Mouse (Mus musculus) midbrain, embryonic 12.5 days (tissue): Measurements from ENCODE around the gene Mamdc4. TPM values are rescaled to one million over a fixed set of nuclear protein-coding genes. Genes with fewer than 3 reads are reported as not detected.

Experiments
- ATAC-seq: fragments of 200-750 bp; cut with Nextera tagmentation; 2 replicates; pipeline ENCODE4 v1.8.0; 2017; ENCODE audit warnings: low read depth, moderate TSS enrichment, moderate library complexity; ENCODE audit not compliant: low FRiP score
- H3K27ac ChIP-seq: fragments of 300-500 bp; sonication (generic); replicated peaks from 2 replicates; pipeline ENCODE4 v1.5.1; 2016; ENCODE audit warnings: mild to moderate bottlenecking
- H3K27me3 ChIP-seq: fragments of 300-500 bp; sonication (generic); 2 replicates; pipeline ENCODE4 v1.6.1; 2016; ENCODE audit warnings: mild to moderate bottlenecking
- H3K36me3 ChIP-seq: fragments of 300-500 bp; sonication (generic); 2 replicates; pipeline ENCODE4 v1.6.1; 2016
- H3K4me1 ChIP-seq: fragments of 300-500 bp; sonication (generic); 2 replicates; pipeline ENCODE4 v1.6.1; 2016
- H3K4me2 ChIP-seq: fragments of 300-500 bp; sonication (generic); replicated peaks from 2 replicates; pipeline ENCODE4 v1.6.1; 2016; ENCODE audit warnings: mild to moderate bottlenecking, moderate library complexity
- H3K4me3 ChIP-seq: fragments of 300-500 bp; sonication (generic); 2 replicates; pipeline ENCODE4 v1.5.1; 2016; ENCODE audit warnings: mild to moderate bottlenecking
- H3K9ac ChIP-seq: fragments of 300-500 bp; sonication (generic); replicated peaks from 2 replicates; pipeline ENCODE4 v1.6.1; 2016; ENCODE audit warnings: mild to moderate bottlenecking, moderate library complexity
- H3K9me3 ChIP-seq: fragments of 300-500 bp; sonication (generic); 2 replicates; pipeline ENCODE4 v1.6.1; 2016; ENCODE audit warnings: mild to moderate bottlenecking
- WGBS: fragments of 180-500 bp; shearing (Covaris S2); methylation state at CpG from one replicate; pipeline ENCODE4 v1.1.7; 2016; 5-methylcytosine and 5-hydroxymethylcytosine counted together
- polyA plus RNA-seq: library from polyadenylated mRNA; unstranded; fragments of >200 nt; fragmentation: Nextera tagmentation; extraction: Ambion mirVana; gene quantifications from 2 replicates; pipeline ENCODE4 v1.2.1, GENCODE M21; 2016

Gene Mamdc4
- polyA plus RNA-seq = 5.1 and 7.2 TPM in 2 replicates

GRCm38 (mm10) chr2:25574579-25575431 is at the start of gene Mamdc4, which contains the start of gene Phpt1:
TSS of gene Mamdc4 (minus strand) at chr2:25574845.
TSS of gene Phpt1 (minus strand) at chr2:25575224.
- peaks cover 48% of the 10 kb centered on the region for H3K4me1 ChIP-seq
- under 1% methylated on average over 39 of the region's 45 CpGs for WGBS

DNA sequence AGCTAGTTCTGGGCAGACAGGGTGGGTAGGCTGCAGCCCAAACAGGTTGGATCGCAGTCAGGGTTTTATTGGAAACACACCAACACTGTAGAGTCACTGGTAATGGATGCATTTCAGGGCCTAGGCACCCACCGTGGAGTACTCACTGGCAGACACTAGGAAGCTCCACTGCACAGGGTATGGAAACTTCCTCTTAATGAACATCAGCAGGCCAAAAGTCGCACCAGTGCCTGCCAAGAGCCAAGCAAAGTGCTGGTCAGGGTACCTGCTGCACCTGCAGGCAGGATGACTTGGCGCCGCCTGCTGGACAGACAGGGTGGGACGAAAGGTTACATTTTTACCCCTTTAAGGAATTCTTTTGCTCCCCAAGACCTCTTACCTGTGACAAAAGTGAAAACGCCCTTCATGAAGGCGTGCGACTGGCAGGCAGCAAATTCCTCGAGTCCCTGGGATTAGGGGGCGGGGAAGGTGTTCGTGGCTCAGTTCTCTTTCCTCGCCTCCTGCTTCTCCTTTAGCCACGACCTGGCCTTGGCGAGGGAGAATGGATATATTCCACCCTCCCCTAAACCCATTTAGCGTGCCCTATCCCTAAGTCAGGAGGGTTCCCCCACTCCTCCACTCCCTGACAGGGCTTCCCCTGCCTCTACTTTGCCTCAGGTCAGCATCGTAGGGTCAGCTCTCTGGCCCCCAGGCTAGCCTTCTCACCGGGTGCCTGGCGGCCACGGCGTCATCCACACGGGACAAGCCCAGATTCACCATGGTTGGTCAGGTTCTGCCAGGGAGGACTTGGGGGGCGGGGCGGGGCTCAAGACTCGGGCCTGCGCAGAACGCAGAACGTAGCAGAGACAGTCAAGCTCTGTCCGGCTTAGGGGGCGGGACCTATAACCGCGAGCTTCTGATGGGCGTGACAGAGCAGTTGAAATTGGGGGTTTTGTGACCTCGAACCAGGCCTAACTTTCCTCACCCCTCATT is 46.9 kb upstream of the Mamdc4 start, which contains the start of gene Tmem141:
Gene Tmem141, minus strand, starts transcription at position 777 of the 972 bp plus-strand sequence.
- H3K27ac ChIP-seq = 0 out of 2 replicates have a peak within 1 kb of the TSS, but pooled peaks have one; percentile 46
- H3K4me2 ChIP-seq = peak within 1 kb of the TSS; percentile 75
- H3K4me3 ChIP-seq = peak within 1 kb of the TSS; percentile 47
- H3K27me3 ChIP-seq = peaks cover 42% of the 10 kb centered on the region
- WGBS = 6% methylated on average over 34 of the region's 34 CpGs
- H3K36me3 ChIP-seq = no peaks in the 10 kb centered on the region
- peak; percentile 93 for ATAC-seq
- peaks cover 8% of the 10 kb centered on the region for H3K4me1 ChIP-seq
- H3K9me3 ChIP-seq = no peaks in the 10 kb centered on the region
- peak within 1 kb of the TSS; percentile 66 for H3K9ac ChIP-seq

More at GRCm38 (mm10) chr2:25574579-25575431, at the start of gene Mamdc4, which contains the start of gene Phpt1:
- Histone ChIP-seq H3K27ac (peak within 1 kb of the TSS; percentile 86), H3K9me3 (no peaks in the 10 kb centered on the region), H3K36me3 (peaks cover 23% of the 10 kb centered on the region), H3K9ac (peak within 1 kb of the TSS; percentile 66), H3K4me2 (peak within 1 kb of the TSS; percentile 94), H3K4me3 (peak within 1 kb of the TSS; percentile 58), H3K27me3 (peaks cover 42% of the 10 kb centered on the region)
- ATAC-seq = peak; percentile 98

DNA sequence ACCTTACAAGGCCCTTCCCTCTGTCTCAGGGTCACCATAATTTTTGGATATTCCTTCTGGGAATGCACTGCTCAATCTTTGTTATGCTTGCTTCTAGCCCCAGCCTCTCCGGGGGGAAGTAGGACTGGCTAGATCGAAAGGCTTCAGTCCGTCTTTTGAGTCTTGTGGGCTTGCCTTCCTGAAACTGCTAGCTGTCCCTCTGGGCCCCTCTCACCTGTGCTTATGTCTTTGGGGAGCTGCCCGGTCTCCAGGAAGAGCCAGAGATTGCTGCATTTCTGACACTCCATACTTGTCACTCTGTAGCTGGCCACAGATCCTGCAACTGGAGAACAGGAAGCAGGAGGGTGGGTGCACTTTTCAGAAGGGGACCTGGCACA is 46.2 kb upstream of the Mamdc4 start:
- WGBS = 93% methylated on average over 4 of the region's 4 CpGs
- peaks cover 8% of the 10 kb centered on the region for H3K4me1 ChIP-seq
- no peak overlapping the region for H3K27ac ChIP-seq
- peak overlapping the region; percentile 47; the same call in 1 of the 2 replicates for H3K4me3 ChIP-seq
- H3K4me2 ChIP-seq = peak overlapping the region; percentile 75; the same call in 1 of the 2 replicates
- no peak for ATAC-seq
- peaks cover 49% of the 10 kb centered on the region for H3K27me3 ChIP-seq
- H3K9me3 ChIP-seq = no peaks in the 10 kb centered on the region
- H3K36me3 ChIP-seq = no peaks in the 10 kb centered on the region
- H3K9ac ChIP-seq = no peak overlapping the region

- Histone ChIP-seq H3K27me3 (peaks cover 54% of the 10 kb centered on the region), H3K9me3 (no peaks in the 10 kb centered on the region), H3K4me2 (no peak overlapping the region), H3K27ac (no peak overlapping the region), H3K36me3 (no peaks in the 10 kb centered on the region), H3K4me3 (no peak overlapping the region), H3K4me1 (peaks cover 8% of the 10 kb centered on the region), H3K9ac (no peak overlapping the region)
- WGBS = 78% methylated on average over 6 of the region's 6 CpGs
- no peak for ATAC-seq
Observed at GRCm38 (mm10) chr2:25620386-25620785, 45.7 kb upstream of the Mamdc4 start.

DNA sequence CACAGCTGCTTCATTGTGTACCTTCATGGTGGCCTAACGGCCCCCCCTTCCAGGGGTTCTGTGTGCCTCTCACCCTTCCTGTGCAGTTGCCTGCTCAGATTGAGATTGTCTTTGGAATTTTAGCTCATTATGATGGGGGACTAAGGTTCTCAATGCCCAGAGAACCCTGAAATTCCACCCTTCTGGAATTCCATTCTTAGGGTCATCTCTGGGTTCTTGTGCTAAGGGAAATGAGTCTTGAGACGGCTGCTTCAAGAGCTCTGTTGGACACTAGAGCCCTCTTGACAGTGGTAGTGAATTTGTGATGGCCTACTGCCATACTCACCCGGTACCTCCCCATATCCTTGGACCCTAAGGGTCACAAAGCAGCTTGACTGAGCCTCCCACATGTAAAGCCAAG is 42.9 kb upstream of the Mamdc4 start, which contains the start of gene Ccdc183:
Gene Ccdc183, minus strand, starts transcription at position 101 of the 400 bp plus-strand sequence.
- 65% methylated on average over 3 of the region's 3 CpGs for WGBS
- H3K36me3 ChIP-seq = no peaks in the 10 kb centered on the region
- no peak within 1 kb of the TSS for H3K27ac ChIP-seq
- H3K4me3 ChIP-seq = no peak within 1 kb of the TSS
- no peak within 1 kb of the TSS for H3K9ac ChIP-seq
- peaks cover 66% of the 10 kb centered on the region for H3K27me3 ChIP-seq
- H3K9me3 ChIP-seq = no peaks in the 10 kb centered on the region
- peaks cover 8% of the 10 kb centered on the region for H3K4me1 ChIP-seq
- ATAC-seq = no peak
- H3K4me2 ChIP-seq = no peak within 1 kb of the TSS

DNA sequence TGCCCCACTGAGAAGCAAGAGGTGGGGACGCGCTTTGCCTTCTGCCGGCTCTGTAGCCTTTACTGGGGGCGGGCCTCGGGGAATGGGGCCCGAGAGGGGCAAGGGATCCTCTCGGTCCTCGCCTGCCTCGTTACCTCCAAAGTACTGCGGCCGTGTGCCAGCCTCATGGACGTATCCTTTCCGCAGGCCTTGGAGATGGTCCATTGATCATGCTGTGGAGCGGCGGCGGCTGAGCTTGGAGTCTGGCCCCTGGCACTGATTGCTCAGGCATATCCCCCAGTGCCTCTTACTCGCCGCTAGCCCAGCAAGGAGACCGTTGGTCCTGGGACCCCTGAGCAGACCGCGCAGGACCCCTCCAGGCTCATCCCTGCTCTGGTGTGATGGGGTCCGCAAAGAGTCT is 41.8 kb upstream of the Mamdc4 start:
- H3K4me1 ChIP-seq = peaks cover 3% of the 10 kb centered on the region; the same call in 1 of the 2 replicates
- H3K36me3 ChIP-seq = no peaks in the 10 kb centered on the region
- no peak overlapping the region for H3K27ac ChIP-seq
- H3K9me3 ChIP-seq = no peaks in the 10 kb centered on the region
- ATAC-seq = no peak
- peaks cover 75% of the 10 kb centered on the region for H3K27me3 ChIP-seq
- H3K9ac ChIP-seq = no peak overlapping the region
- 19% methylated on average over 22 of the region's 22 CpGs for WGBS
- 0 out of 2 replicates have a peak overlapping the region, but pooled peaks have one; percentile 5 for H3K4me2 ChIP-seq
- H3K4me3 ChIP-seq = no peak overlapping the region

DNA sequence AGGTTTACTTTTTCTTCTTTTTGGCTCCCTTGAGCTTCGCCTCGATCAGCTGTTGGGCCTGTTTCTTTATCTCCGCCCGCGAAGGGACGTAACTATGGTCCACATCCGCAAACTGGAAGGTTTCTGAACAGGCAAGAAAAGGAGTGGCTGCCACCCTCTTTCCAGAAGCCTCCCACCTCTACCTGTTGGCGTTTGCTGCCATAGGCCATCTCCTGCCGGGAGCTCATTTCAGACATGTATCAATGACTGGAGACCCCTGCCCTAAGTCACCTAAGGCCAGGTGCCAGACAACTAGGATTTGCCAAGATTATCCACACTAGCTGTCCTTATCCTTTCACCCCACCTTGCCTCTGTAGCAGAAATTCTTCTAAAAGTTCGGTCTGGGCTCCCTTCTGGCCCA is 34.0 kb upstream of the Mamdc4 start:
- H3K27me3 ChIP-seq = peaks cover 26% of the 10 kb centered on the region
- H3K4me3 ChIP-seq = peak overlapping the region; percentile 98
- H3K4me1 ChIP-seq = peaks cover 19% of the 10 kb centered on the region
- H3K4me2 ChIP-seq = peak overlapping the region; percentile 71
- 70% methylated on average over 10 of the region's 10 CpGs for WGBS
- no peaks in the 10 kb centered on the region for H3K36me3 ChIP-seq
- no peaks in the 10 kb centered on the region for H3K9me3 ChIP-seq
- peak; percentile 11; the same call in 1 of the 2 replicates for ATAC-seq
- peak overlapping the region; percentile 97; the same call in 1 of the 2 replicates for H3K9ac ChIP-seq
- peak overlapping the region; percentile 94; the same call in 1 of the 2 replicates for H3K27ac ChIP-seq

GRCm38 (mm10) chr2:25607761-25608622 is 33.3 kb upstream of the Mamdc4 start, which contains the start of gene Rabl6:
TSS of gene Rabl6 (minus strand) at chr2:25608521.
- Histone ChIP-seq H3K4me3 (peak within 1 kb of the TSS; percentile 98), H3K36me3 (no peaks in the 10 kb centered on the region), H3K27me3 (peaks cover 23% of the 10 kb centered on the region), H3K9ac (peak within 1 kb of the TSS; percentile 97), H3K27ac (peak within 1 kb of the TSS; percentile 94), H3K9me3 (no peaks in the 10 kb centered on the region), H3K4me2 (peak within 1 kb of the TSS; percentile 71), H3K4me1 (peaks cover 19% of the 10 kb centered on the region)
- under 1% methylated on average over 80 of the region's 80 CpGs for WGBS
- peak; percentile 91 for ATAC-seq

DNA sequence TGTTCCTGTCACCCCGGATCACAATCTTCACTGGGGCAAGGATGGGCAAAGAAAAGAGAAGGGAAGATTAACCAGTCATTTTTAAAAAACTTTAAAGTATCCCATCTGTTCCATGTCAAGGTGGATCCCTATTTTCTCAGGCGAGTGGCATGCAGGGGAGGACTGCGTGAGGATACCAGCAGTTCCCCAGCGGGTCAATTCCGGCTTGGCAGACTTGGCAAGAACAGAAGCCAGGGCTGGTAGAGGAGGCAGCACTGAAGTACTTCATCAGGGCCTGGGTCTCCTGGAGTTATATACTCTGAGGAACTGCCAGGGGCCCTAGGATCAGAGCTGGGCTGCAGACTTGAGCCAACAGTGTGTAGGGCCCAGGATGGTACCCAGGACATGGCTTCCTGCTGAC is 27.9 kb upstream of the Mamdc4 start:
- no peaks in the 10 kb centered on the region for H3K27me3 ChIP-seq
- no peak overlapping the region for H3K27ac ChIP-seq
- no peak overlapping the region for H3K4me3 ChIP-seq
- ATAC-seq = no peak
- H3K4me2 ChIP-seq = no peak overlapping the region
- no peaks in the 10 kb centered on the region for H3K9me3 ChIP-seq
- 94% methylated on average over 5 of the region's 5 CpGs for WGBS
- H3K9ac ChIP-seq = no peak overlapping the region
- H3K4me1 ChIP-seq = peaks cover 14% of the 10 kb centered on the region
- H3K36me3 ChIP-seq = peaks cover 48% of the 10 kb centered on the region

GRCm38 (mm10) chr2:25600037-25600436 is 25.4 kb upstream of the Mamdc4 start:
- no peaks in the 10 kb centered on the region for H3K9me3 ChIP-seq
- H3K4me1 ChIP-seq = no peaks in the 10 kb centered on the region
- WGBS = 96% methylated on average over 2 of the region's 2 CpGs
- H3K4me2 ChIP-seq = no peak overlapping the region
- H3K27me3 ChIP-seq = no peaks in the 10 kb centered on the region
- H3K27ac ChIP-seq = no peak overlapping the region
- H3K4me3 ChIP-seq = no peak overlapping the region
- no peak overlapping the region for H3K9ac ChIP-seq
- H3K36me3 ChIP-seq = peaks cover 73% of the 10 kb centered on the region
- no peak for ATAC-seq
